Mouse (Mus musculus): ENCODE data around the gene Efcab11.

- TF ChIP-seq CTCF (IDR thresholded peaks at IDR 0.05 in 2 of 3, conservative IDR thresholded peaks at IDR 0.05 in 1 of 3; ENCODE audit: control insufficient read depth in 1 of 3, insufficient read depth in 1 of 3, low read depth in 2 of 3, low read length in 3 of 3, poor library complexity in 1 of 3, severe bottlenecking in 1 of 3) (peak in 2 of 3 experiments; percentile 2 to 9; a peak in 2 of 6 replicates), MXI1 (IDR thresholded peaks at IDR 0.05; ENCODE audit: low read depth, low read length) (no peak)
Observed at GRCm38 (mm10) chr12:99819186-99819974, 64.9 kb downstream of the Efcab11 start.
